Mouse (Mus musculus) liver, embryonic 12.5 days (tissue): ENCODE results near the gene Dnajc24. TPM values are rescaled to one million over a fixed set of nuclear protein-coding genes. Genes with fewer than 3 reads are reported as not detected.

Experiments used
- ATAC-seq: fragments of 200-750 bp; cut with Nextera tagmentation; 2 replicates; pipeline ENCODE4 v1.8.0; 2017; ENCODE audit warnings: moderate number of reproducible peaks, mild to moderate bottlenecking, moderate library complexity
- H3K27ac ChIP-seq: fragments of 300-500 bp; sonication (generic); 2 replicates; pipeline ENCODE4 v1.5.1; 2016; ENCODE audit warnings: mild to moderate bottlenecking
- H3K27me3 ChIP-seq: fragments of 300-500 bp; sonication (generic); replicated peaks from 2 replicates; pipeline ENCODE4 v1.6.1; 2016; ENCODE audit warnings: mild to moderate bottlenecking, moderate library complexity
- H3K36me3 ChIP-seq: fragments of 300-500 bp; sonication (generic); 2 replicates; pipeline ENCODE4 v1.6.1; 2016; ENCODE audit warnings: mild to moderate bottlenecking, moderate library complexity
- H3K4me1 ChIP-seq: fragments of 300-500 bp; sonication (generic); 2 replicates; pipeline ENCODE4 v1.6.1; 2016
- H3K4me2 ChIP-seq: fragments of 300-500 bp; sonication (generic); 2 replicates; pipeline ENCODE4 v1.6.1; 2016; ENCODE audit warnings: mild to moderate bottlenecking, moderate library complexity
- H3K4me3 ChIP-seq: fragments of 300-500 bp; sonication (generic); 2 replicates; pipeline ENCODE4 v1.5.1; 2016; ENCODE audit warnings: mild to moderate bottlenecking, moderate library complexity
- H3K9ac ChIP-seq: fragments of 300-500 bp; sonication (generic); 2 replicates; pipeline ENCODE4 v1.6.1; 2016; ENCODE audit warnings: mild to moderate bottlenecking, moderate library complexity
- H3K9me3 ChIP-seq: fragments of 300-500 bp; sonication (generic); replicated peaks from 2 replicates; pipeline ENCODE4 v1.6.1; 2016; ENCODE audit warnings: mild to moderate bottlenecking, moderate library complexity
- WGBS: fragments of 180-500 bp; shearing (Covaris S2); methylation state at CpG from one replicate; pipeline ENCODE4 v1.1.7; 2016; ENCODE audit not compliant: insufficient replicate concordance; 5-methylcytosine and 5-hydroxymethylcytosine counted together
- microRNA-seq: library from miRNA; unstranded; fragments of <30 nt; microRNA quantifications from one replicate; pipeline ENCODE4, GENCODE M21; 2017
- polyA plus RNA-seq: library from polyadenylated mRNA; unstranded; fragments of >200 nt; fragmentation: Nextera tagmentation; extraction: Ambion mirVana; gene quantifications from 2 replicates; pipeline ENCODE4 v1.2.1, GENCODE M21; 2016

Gene Dnajc24
- polyA plus RNA-seq, 1 experiment from 2014 or later: 27.9 TPM

- Histone ChIP-seq H3K9me3 (no peaks in the 10 kb centered on the region), H3K4me3 (no peak overlapping the region)
- WGBS: 73% methylated on average over 1 of the region's 1 CpGs
Observed at GRCm38 (mm10) chr2:105963447-105963846, 39.9 kb downstream of the Dnajc24 start.

GRCm38 (mm10) chr2:105953862-105954261 is 49.5 kb downstream of the Dnajc24 start:
- WGBS: 48% methylated on average over 4 of the region's 4 CpGs

More at GRCm38 (mm10) chr2:105963447-105963846, 39.9 kb downstream of the Dnajc24 start:
- Histone ChIP-seq H3K4me1 (no peaks in the 10 kb centered on the region), H3K36me3 (peaks cover 40% of the 10 kb centered on the region), H3K27ac (no peak overlapping the region), H3K9ac (no peak overlapping the region), H3K27me3 (no peaks in the 10 kb centered on the region), H3K4me2 (no peak overlapping the region)
- no peak for ATAC-seq

GRCm38 (mm10) chr2:105951350-105951940 is 51.9 kb downstream of the Dnajc24 start:
- no peak overlapping the region for H3K9ac ChIP-seq
- no peak overlapping the region for H3K4me3 ChIP-seq
- ATAC-seq: no peak
- H3K4me2 ChIP-seq: no peak overlapping the region
- no peaks in the 10 kb centered on the region for H3K27me3 ChIP-seq
- H3K27ac ChIP-seq: no peak overlapping the region
- H3K36me3 ChIP-seq: peaks cover 4% of the 10 kb centered on the region; the same call in 1 of the 2 replicates
- WGBS: 77% methylated on average over 1 of the region's 1 CpGs
- no peaks in the 10 kb centered on the region for H3K9me3 ChIP-seq
- H3K4me1 ChIP-seq: peaks cover 6% of the 10 kb centered on the region

More at GRCm38 (mm10) chr2:105953862-105954261, 49.5 kb downstream of the Dnajc24 start:
- Histone ChIP-seq H3K4me2 (no peak overlapping the region), H3K4me3 (no peak overlapping the region), H3K27me3 (no peaks in the 10 kb centered on the region), H3K9me3 (no peaks in the 10 kb centered on the region), H3K4me1 (peaks cover 6% of the 10 kb centered on the region), H3K36me3 (peaks cover 6% of the 10 kb centered on the region; the same call in 1 of the 2 replicates), H3K27ac (no peak overlapping the region), H3K9ac (no peak overlapping the region)
- ATAC-seq: no peak

- no peaks in the 10 kb centered on the region for H3K9me3 ChIP-seq
- peaks cover 4% of the 10 kb centered on the region; the same call in 1 of the 2 replicates for H3K36me3 ChIP-seq
- H3K9ac ChIP-seq: no peak overlapping the region
- H3K27me3 ChIP-seq: no peaks in the 10 kb centered on the region
- H3K4me2 ChIP-seq: no peak overlapping the region
- ATAC-seq: no peak
- no peak overlapping the region for H3K27ac ChIP-seq
- H3K4me1 ChIP-seq: peaks cover 6% of the 10 kb centered on the region
- no peak overlapping the region for H3K4me3 ChIP-seq
- 94% methylated on average over 2 of the region's 2 CpGs for WGBS
Observed at GRCm38 (mm10) chr2:105950131-105950530, 53.2 kb downstream of the Dnajc24 start.

GRCm38 (mm10) chr2:105917623-105918346 is 85.6 kb downstream of the Dnajc24 start:
- H3K4me2 ChIP-seq: no peak overlapping the region
- no peak overlapping the region for H3K4me3 ChIP-seq
- H3K27ac ChIP-seq: no peak overlapping the region
- WGBS: 77% methylated on average over 5 of the region's 5 CpGs
- no peaks in the 10 kb centered on the region for H3K27me3 ChIP-seq
- H3K4me1 ChIP-seq: no peaks in the 10 kb centered on the region
- no peaks in the 10 kb centered on the region for H3K36me3 ChIP-seq
- H3K9me3 ChIP-seq: no peaks in the 10 kb centered on the region
- H3K9ac ChIP-seq: no peak overlapping the region
- ATAC-seq: no peak

Small RNAs within 50 kb of the gene (microRNA-seq; reads per million reads assigned to microRNA genes)
- gene Gm22002: not detected

Other genes starting within 250 kb of the Dnajc24 start
- 21.4 and 24.8 TPM in 2 replicates for gene Elp4, start 99.0 kb downstream of the Dnajc24 start, polyA plus RNA-seq
- 78.8 and 78.9 TPM in 2 replicates for gene Immp1l, start 98.9 kb downstream of the Dnajc24 start, polyA plus RNA-seq